Mouse (Mus musculus): ENCODE data around the gene 9530003J23Rik.
"Not testable (repeated sequence)": the region's sequence is repeated elsewhere in the genome, so short reads cannot be mapped to it uniquely, and the experiment has no call there.

Gene 9530003J23Rik

DNA sequence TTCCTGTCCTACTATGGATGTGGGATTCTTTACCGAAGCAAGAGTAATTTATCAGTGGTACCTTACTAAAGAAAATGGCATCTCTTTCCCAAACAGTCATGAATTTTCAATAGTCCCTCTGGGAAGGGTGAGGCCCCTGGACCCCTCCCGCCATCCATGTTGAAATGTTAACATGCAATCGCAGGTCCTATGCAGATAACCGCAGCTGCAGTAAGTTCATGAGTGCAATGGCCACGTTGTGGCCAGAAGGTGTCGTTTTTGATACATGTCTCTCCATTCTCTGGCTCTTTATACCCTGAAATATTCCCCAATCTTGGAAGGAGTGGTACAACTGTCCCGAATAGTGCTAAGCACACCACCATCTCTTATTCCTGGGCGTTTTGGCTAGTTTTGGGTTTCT is 13.4 kb downstream of the 9530003J23Rik start:
- DNase-seq (ENCODE audit: low spot score) = no peak

GRCm38 (mm10) chr10:117224102-117224990 is 14.2 kb downstream of the 9530003J23Rik start, which contains the start of gene Yeats4:
Gene Yeats4 (minus strand): TSS chr10:117224507.
- DNase-seq (ENCODE audit: low spot score) = peak; percentile 96

DNA sequence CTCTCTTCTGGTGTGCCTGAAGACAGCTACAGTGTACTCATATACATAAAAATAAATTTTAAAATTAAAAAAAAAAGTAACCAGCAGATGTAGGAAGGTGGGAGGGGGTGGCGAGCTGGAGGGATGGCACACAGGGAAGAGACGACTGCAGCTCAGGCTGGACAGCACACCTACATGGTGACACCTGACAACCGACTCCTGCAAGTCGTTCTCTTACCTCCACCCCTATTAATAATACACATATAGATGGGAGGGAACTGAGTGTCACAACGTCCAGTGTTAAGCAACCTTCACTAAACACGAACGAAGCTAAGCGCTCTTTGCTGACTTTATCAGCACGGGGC is 14.8 kb downstream of the 9530003J23Rik start:
- no peak for DNase-seq (ENCODE audit: low spot score)

- no peak for DNase-seq (ENCODE audit: low spot score)
Measured at GRCm38 (mm10) chr10:117222821-117223220, 15.7 kb downstream of the 9530003J23Rik start.

- DNase-seq (ENCODE audit: low spot score) = no peak
Measured at GRCm38 (mm10) chr10:117218351-117218750, 20.2 kb downstream of the 9530003J23Rik start.

DNA sequence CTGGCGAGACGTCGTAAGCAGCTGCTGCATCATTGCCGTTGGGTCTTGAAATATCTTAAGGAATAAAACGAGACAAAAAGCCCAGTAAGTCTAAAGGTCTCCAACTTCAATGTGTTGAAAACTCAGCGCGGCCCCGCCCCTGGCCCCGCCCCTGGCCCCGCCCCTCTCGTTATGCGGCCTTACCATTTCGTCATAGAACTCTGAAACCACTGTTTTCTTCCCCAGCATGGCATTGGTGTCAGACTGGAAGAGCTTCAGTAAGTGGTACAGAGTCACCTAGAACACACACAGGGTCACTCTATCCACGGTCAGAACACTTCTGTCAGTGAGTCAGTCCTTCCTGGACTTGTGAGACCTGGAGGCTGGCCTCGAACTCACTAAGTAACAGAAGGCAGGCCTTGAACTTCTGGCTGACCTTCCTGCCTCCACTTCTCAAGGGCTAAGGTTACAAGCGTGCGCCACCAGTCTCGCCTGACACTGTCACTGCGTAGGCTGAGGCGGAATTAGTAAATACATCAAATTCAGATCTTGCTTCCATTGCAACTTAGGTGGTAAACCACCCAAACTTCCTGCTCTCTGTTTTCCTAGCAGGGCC is 21.2 kb downstream of the 9530003J23Rik start:
- no peak for DNase-seq (ENCODE audit: low spot score)

DNA sequence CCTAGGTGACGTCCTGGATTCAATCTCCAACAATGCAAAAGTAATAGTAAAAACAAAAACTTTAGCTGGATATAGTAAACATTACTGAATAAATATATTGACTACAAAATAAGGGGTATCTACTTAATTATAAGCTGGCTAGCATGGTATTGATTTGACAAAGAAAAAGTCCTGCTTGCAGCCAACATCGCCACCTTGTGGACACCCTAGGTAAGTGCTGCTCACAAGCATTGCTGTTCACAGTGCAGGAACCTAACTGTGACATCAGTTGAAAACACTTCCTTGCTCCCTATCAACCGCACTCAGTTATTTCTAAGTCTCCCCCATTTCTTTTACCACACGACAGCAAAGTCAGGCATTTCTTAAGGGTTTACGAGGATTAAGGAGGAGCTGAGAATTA is 21.7 kb downstream of the 9530003J23Rik start:
- DNase-seq (ENCODE audit: low spot score) = peak; percentile 74

DNA sequence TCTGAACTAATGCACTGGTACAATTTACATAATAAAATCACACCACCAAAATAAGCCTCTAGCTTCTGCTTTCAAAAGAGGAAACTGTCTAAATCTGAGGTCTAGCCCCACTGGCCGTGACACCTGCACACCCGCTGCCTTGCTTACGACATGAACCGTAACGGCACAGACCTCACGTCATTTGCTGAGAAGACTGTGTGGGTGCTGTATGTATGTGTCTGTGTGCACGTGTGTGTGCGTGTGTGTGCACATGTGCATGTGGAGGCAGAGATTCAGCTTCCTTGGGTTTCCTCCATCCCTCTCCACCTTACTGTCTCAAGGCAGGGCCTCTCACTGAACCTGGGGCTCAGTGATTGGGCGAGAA is 22.4 kb downstream of the 9530003J23Rik start:
- DNase-seq (ENCODE audit: low spot score) = no peak

GRCm38 (mm10) chr10:117215409-117216131 is 22.9 kb downstream of the 9530003J23Rik start:
- DNase-seq (ENCODE audit: low spot score) = no peak

DNA sequence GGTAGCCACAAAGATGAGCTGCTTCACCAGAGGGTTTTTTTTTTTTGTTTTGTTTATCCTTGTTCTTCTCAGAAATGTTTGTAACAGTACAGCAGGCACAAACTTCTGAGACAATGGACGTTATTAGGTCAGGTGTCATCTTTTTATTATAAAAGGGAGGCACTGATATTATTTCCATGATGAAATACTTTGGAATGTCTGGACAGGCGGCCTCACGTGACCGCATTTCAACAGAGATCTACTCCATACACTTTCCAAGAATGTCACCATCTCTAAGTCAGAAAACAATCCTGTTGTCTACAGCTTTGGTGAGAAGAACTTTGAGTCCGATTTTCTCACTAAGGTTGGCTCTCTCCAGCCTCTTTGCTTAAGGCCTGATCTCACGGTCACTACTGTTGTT is 27.5 kb downstream of the 9530003J23Rik start:
- DNase-seq (ENCODE audit: low spot score) = no peak

- DNase-seq (ENCODE audit: low spot score) = no peak
Measured at GRCm38 (mm10) chr10:117209469-117209938, 29.0 kb downstream of the 9530003J23Rik start.

DNA sequence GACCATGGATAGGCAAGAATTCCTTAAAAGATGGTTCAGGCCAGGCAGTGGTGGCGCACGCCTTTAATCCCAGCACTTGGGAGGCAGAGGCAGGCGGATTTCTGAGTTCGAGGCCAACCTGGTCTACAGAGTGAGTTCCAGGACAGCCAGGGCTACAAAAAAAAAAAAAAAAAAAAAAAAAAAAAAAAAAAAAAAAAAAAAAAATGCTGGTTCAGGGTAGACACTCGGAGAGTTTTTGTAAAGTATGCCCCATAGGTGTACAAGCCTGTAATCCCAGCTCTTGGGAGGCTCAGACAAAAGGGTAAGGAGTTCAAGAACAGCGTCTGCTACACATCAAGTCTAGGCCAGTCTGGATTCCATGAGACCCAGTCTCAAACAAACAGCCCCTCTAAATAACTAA is 29.7 kb downstream of the 9530003J23Rik start:
- DNase-seq (ENCODE audit: low spot score) = not testable (repeated sequence)

- DNase-seq (ENCODE audit: low spot score) = no peak
Measured at GRCm38 (mm10) chr10:117208221-117208620, 30.3 kb downstream of the 9530003J23Rik start.

DNA sequence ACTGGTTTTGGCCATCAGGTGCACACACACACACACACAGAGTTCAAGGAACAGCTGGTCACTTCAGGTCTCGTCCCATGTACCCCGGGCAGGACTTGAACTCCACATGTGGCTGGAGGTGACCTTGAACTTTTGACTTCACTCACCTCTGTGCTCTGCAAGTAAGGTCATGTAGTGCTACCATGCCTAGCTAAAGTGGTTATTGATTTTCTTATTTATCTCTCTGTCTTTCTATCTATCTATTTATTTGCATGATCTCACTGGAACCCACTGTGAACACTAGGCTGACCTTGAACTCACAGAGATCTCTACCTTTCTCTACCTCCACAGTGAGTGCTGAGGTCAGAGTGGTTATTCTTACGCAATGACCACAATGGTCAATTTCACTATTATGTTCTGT is 32.4 kb downstream of the 9530003J23Rik start:
- no peak for DNase-seq (ENCODE audit: low spot score)

GRCm38 (mm10) chr10:117203558-117203981 is 34.9 kb downstream of the 9530003J23Rik start:
- DNase-seq (ENCODE audit: low spot score) = no peak

GRCm38 (mm10) chr10:117202981-117203557 is 35.4 kb downstream of the 9530003J23Rik start:
- DNase-seq (ENCODE audit: low spot score) = no peak

DNA sequence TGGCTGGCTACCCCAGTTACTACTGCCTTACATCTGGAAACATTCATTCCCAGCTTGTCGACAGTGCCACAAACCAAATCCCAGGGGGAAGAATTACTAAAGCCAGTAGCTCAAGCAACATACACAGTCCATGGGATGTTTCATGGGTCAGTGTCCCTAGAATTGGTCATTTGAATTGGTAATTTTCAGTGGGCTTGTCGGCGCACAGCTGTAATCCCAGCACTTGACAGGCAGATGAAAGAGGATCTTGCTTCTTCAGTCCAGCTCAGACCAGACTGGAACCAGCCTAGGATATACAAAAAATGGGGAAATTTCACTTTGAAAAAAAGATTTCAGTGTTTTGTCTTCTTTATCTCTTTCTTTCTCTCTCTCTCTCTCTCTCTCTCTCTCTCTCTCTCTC is 38.8 kb downstream of the 9530003J23Rik start:
- DNase-seq (ENCODE audit: low spot score) = no peak

DNA sequence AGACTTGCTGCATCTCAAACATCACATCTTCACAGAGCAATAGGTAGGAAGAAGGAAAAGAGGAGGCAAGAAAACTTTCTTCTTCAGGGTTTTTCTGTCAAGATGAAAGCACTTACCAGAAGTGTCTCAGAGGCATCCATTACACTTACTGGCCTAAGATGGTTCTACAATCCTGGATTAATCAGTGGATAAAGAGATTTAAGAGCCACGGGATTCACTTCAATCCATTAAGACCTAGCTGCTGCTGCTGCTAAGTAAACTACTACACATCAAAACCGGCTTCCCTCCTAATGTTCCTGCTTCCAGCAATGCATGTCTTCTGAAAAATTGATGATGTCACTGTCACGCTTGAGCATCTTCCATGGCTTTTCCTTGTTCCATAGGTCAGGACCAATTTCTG is 41.8 kb downstream of the 9530003J23Rik start:
- no peak for DNase-seq (ENCODE audit: low spot score)

DNA sequence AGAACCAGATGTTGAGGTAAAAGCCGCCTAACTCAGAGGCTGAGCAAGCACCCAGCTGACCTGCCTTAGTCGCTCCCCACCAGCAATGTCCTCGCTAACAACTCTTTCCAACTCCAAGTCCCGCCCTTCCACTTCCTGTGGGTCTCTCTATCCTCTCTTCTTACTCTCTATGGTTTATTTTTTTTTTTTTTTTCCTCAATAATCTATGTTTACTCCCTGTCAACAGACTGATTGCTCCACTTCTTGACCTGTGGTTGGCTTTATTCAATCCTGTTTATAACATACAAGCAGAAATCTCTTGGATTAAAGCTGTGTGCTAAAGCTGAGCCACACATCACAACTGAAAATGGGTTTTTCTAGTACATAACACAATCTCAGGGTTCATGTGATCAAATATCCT is 42.8 kb downstream of the 9530003J23Rik start:
- DNase-seq (ENCODE audit: low spot score) = no peak

- DNase-seq (ENCODE audit: low spot score) = peak; percentile 54
Measured at GRCm38 (mm10) chr10:117195005-117195404, 43.5 kb downstream of the 9530003J23Rik start.

DNA sequence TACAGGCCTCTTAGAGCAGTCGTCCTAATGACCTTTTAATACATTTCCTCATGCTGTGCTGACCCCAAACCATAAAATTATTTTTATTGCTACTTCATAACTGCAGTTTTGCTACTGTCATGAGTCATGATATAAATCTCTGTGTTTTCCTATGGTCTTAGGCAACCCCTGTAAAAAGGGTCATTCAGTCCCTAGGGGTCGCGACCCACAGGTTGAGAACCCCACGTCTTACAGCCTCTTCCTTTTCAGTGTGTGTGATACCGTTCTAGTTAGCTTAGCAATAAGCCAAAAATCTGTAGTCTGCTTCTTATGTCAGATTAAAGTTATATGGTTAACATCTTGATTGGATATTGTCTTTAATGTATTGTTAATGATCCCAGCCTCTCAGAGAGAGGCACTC is 45.1 kb downstream of the 9530003J23Rik start:
- DNase-seq (ENCODE audit: low spot score) = no peak

DNA sequence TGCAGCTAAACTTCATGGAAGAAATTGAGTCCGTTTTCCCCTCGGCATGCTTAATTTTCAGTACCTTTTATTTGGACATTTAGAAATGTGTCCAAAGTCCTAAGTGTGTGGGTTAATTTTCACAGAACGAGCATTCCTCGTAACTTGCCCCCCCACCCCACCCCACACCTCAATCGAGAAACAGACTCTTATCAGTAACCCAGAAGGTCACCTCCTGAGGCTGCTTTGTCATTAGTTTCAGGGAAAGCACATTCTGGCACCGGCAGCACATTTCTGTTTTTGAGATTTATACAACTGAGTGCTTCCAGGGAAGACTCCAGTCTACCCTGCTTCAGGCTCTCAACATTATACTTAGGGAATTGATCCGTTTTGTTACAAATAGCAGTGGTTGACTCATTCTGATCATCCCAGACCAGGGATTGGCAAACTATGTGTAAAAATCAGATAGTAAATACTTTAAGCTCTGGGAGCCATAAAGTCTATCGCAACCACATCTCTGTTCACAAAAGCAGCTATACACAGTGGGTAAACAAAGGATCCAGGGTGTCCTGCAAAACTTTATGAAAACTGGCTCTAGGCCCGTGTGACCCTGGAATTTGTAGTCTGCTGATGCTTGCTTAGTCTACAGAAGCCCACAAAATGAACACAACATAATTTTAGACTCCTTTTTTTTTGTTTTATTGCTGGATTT is 53.0 kb downstream of the 9530003J23Rik start:
- no peak for DNase-seq (ENCODE audit: low spot score)

All from testis, postnatal 10 days (tissue).